Mouse (Mus musculus): ENCODE data around the gene Tnrc6c. TPM values are rescaled to one million over a fixed set of nuclear protein-coding genes. Genes with fewer than 3 reads are reported as not detected.

Tnrc6c gene
- polyA plus RNA-seq, 1 experiment = 16.9 TPM

DNA sequence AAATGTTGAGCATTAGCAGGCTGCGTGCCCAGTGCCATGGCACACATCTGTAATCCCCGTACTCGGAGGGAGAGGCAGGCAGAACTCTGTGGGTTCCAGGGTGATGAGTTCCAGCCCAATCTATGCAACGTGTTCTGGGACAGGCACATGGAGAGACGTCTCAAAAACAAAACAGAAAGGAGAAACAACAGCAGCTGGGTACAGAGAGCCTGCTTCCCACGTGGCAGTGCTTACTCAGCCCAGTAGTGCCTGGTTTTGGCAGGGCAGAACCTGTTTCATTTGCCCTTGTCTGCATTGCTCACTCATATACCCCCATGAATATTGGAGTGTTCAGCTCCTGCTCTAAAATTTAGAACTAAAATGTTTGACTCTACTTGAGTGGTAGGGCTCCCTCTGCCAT, 97.5 kb downstream of the Tnrc6c start:
- no peak overlapping the region for H3K4me3 ChIP-seq (ENCODE audit: insufficient read depth, low read length)
- no peaks in the 10 kb centered on the region for H3K4me1 ChIP-seq (ENCODE audit: control insufficient read depth, insufficient read depth, low read length)
- TF ChIP-seq CTCF (IDR thresholded peaks at IDR 0.05; ENCODE audit: low read depth, low read length) (no peak), POLR2A (IDR thresholded peaks at IDR 0.05; ENCODE audit: borderline replicate concordance, low read depth, low read length) (no peak)

DNA sequence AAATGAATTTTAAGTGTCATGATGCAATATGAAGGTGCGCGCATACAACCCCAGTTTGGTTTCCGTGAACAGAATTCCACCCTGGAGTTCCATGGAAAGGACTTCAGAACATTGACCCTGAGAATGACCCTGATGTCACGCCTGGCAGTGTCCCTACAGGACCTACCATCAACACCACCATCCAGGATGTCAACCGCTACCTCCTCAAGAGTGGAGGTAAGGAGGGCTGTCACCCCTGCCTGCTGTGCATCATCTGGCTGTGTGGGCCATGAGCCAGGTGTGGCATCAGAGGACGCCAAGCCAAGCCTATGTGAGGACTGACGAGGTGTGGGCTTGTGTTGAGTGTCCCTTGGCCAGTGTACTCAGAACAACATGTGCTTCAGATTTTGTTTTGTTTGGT, 101.8 kb downstream of the Tnrc6c start:
- H3K4me1 ChIP-seq (ENCODE audit: control insufficient read depth, insufficient read depth, low read length) = no peaks in the 10 kb centered on the region
- no peak overlapping the region for H3K4me3 ChIP-seq (ENCODE audit: insufficient read depth, low read length)
- TF ChIP-seq CTCF (IDR thresholded peaks at IDR 0.05; ENCODE audit: low read depth, low read length) = no peak
- TF ChIP-seq POLR2A (IDR thresholded peaks at IDR 0.05; ENCODE audit: borderline replicate concordance, low read depth, low read length) = no peak
- H3K27ac ChIP-seq (ENCODE audit: insufficient read depth, low read depth, low read length) = no peak overlapping the region

More for the DNA sequence above, 97.5 kb downstream of the Tnrc6c start:
- H3K27ac ChIP-seq (ENCODE audit: insufficient read depth, low read depth, low read length) = no peak overlapping the region

- no peaks in the 10 kb centered on the region for H3K4me1 ChIP-seq (ENCODE audit: control insufficient read depth, insufficient read depth, low read length)
- H3K27ac ChIP-seq (ENCODE audit: insufficient read depth, low read depth, low read length) = no peak overlapping the region
- TF ChIP-seq POLR2A (IDR thresholded peaks at IDR 0.05; ENCODE audit: borderline replicate concordance, low read depth, low read length) (no peak), CTCF (IDR thresholded peaks at IDR 0.05; ENCODE audit: low read depth, low read length) (no peak)
- H3K4me3 ChIP-seq (ENCODE audit: insufficient read depth, low read length) = no peak overlapping the region
Measured at GRCm38 (mm10) chr11:117759267-117759666, 105.2 kb downstream of the Tnrc6c start.

GRCm38 (mm10) chr11:117760374-117761119, 106.5 kb downstream of the Tnrc6c start:
- TF ChIP-seq CTCF (IDR thresholded peaks at IDR 0.05; ENCODE audit: low read depth, low read length) = no peak
- TF ChIP-seq POLR2A (IDR thresholded peaks at IDR 0.05; ENCODE audit: borderline replicate concordance, low read depth, low read length) = no peak

DNA sequence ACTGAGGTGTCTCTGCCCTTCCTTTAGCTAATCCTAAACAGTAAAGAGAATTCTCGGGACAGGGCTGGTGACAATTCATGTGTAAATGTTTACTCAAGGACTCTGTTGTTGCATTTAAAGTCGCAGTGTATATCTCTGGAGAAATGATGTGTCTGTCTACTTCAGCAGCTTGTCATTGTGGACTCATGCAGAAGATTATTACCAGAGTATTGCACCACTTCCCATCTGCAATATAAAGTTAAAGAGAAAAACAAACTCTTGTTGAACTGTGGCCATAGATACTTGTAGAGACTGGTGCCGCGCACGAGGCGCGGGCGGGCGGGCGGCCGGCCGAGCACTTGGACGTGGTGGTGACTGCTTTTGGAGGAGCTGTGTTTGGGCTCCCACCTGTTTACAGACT, 107.7 kb downstream of the Tnrc6c start:
- TF ChIP-seq CTCF (IDR thresholded peaks at IDR 0.05; ENCODE audit: low read depth, low read length) (no peak), POLR2A (IDR thresholded peaks at IDR 0.05; ENCODE audit: borderline replicate concordance, low read depth, low read length) (no peak)
- Histone ChIP-seq H3K27ac (ENCODE audit: insufficient read depth, low read depth, low read length) (no peak overlapping the region), H3K4me1 (ENCODE audit: control insufficient read depth, insufficient read depth, low read length) (no peaks in the 10 kb centered on the region), H3K4me3 (ENCODE audit: insufficient read depth, low read length) (no peak overlapping the region)

More at GRCm38 (mm10) chr11:117760374-117761119, 106.5 kb downstream of the Tnrc6c start:
- Histone ChIP-seq H3K4me3 (ENCODE audit: insufficient read depth, low read length) (no peak overlapping the region), H3K27ac (ENCODE audit: insufficient read depth, low read depth, low read length) (no peak overlapping the region), H3K4me1 (ENCODE audit: control insufficient read depth, insufficient read depth, low read length) (no peaks in the 10 kb centered on the region)

DNA sequence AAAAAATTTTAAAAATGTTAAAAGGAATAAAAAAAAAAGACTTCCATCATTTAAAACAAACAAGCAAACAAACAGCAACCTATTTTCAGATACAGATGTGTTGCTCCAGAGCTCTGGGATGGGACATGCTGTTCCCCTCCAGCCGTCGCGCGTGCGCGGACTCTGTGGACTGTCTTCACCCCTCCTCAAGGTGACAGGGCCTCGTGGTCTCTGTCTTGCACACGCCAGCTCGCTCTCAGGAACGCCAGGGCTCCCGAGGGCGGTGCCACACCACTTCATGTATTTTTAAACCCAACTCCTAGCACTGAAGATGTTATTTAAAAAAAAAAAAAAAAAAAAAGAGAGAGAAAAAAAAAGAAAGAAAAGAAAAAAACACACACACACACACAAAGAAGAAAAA, 108.2 kb downstream of the Tnrc6c start:
- TF ChIP-seq POLR2A (IDR thresholded peaks at IDR 0.05; ENCODE audit: borderline replicate concordance, low read depth, low read length) (no peak), CTCF (IDR thresholded peaks at IDR 0.05; ENCODE audit: low read depth, low read length) (no peak)
- Histone ChIP-seq H3K27ac (ENCODE audit: insufficient read depth, low read depth, low read length) (no peak overlapping the region), H3K4me1 (ENCODE audit: control insufficient read depth, insufficient read depth, low read length) (no peaks in the 10 kb centered on the region), H3K4me3 (ENCODE audit: insufficient read depth, low read length) (no peak overlapping the region)

GRCm38 (mm10) chr11:117764319-117764718, 110.2 kb downstream of the Tnrc6c start:
- no peak overlapping the region for H3K4me3 ChIP-seq (ENCODE audit: insufficient read depth, low read length)
- no peak for TF ChIP-seq POLR2A (IDR thresholded peaks at IDR 0.05; ENCODE audit: borderline replicate concordance, low read depth, low read length)
- TF ChIP-seq CTCF (IDR thresholded peaks at IDR 0.05; ENCODE audit: low read depth, low read length) = no peak
- peaks cover 7% of the 10 kb centered on the region for H3K4me1 ChIP-seq (ENCODE audit: control insufficient read depth, insufficient read depth, low read length)
- no peak overlapping the region for H3K27ac ChIP-seq (ENCODE audit: insufficient read depth, low read depth, low read length)

GRCm38 (mm10) chr11:117765361-117765760, 111.3 kb downstream of the Tnrc6c start:
- TF ChIP-seq CTCF (IDR thresholded peaks at IDR 0.05; ENCODE audit: low read depth, low read length) (no peak), POLR2A (IDR thresholded peaks at IDR 0.05; ENCODE audit: borderline replicate concordance, low read depth, low read length) (no peak)
- Histone ChIP-seq H3K27ac (ENCODE audit: insufficient read depth, low read depth, low read length) (no peak overlapping the region), H3K4me1 (ENCODE audit: control insufficient read depth, insufficient read depth, low read length) (peaks cover 10% of the 10 kb centered on the region), H3K4me3 (ENCODE audit: insufficient read depth, low read length) (no peak overlapping the region)

- Histone ChIP-seq H3K27ac (ENCODE audit: insufficient read depth, low read depth, low read length) (no peak overlapping the region), H3K4me3 (ENCODE audit: insufficient read depth, low read length) (no peak overlapping the region), H3K4me1 (ENCODE audit: control insufficient read depth, insufficient read depth, low read length) (peaks cover 10% of the 10 kb centered on the region)
- TF ChIP-seq POLR2A (IDR thresholded peaks at IDR 0.05; ENCODE audit: borderline replicate concordance, low read depth, low read length) = no peak
- TF ChIP-seq CTCF (IDR thresholded peaks at IDR 0.05; ENCODE audit: low read depth, low read length) = no peak
Measured at GRCm38 (mm10) chr11:117766275-117766674, 112.2 kb downstream of the Tnrc6c start.

Data from bone marrow macrophage, adult 2 months (primary cell).